In the genomic region with DNA sequence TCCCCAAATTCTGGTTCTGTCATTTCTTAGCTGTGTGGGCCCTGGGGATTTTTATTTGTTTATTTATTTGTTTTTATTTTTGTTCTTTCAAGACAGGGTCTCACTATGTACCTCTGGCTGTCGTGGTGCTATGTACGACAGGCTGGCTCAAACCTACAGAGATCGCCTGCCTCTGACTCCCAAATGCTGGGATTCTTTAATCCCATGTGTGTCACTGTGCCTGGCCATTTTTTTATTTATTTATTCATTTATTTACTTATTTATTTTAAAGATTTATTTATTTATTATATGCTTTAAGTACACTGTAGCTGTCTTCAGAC, we compare ENCODE assay signal across 12 mouse cellular contexts. TPM values are rescaled to one million over a fixed set of nuclear protein-coding genes. Genes with fewer than 3 reads are reported as not detected.
DNase-seq lines count a peak whose midpoint lies in the region; ATAC-seq and TF ChIP-seq lines count a peak whose summit lies in the region.
"Had no signal": no experiment of that assay in that cellular context is flagged by ENCODE, and none has a peak within 500 bp of the region (broad histone marks: within the 10 kb centered on the region; RNA-seq: fewer than 3 reads in every experiment).

No protein-coding gene starts in this region.

- H3K27me3 ChIP-seq in kidney, postnatal 0 days (ENCODE audit: insufficient read depth, low read length), result no peaks in the 10 kb centered on the region
- no peaks in the 10 kb centered on the region for H3K27me3 ChIP-seq in embryonic facial prominence, embryonic 14.5 days (replicated peaks; ENCODE audit: control insufficient read depth, insufficient read depth, low read length)
- H3K27me3 ChIP-seq in forebrain, embryonic 12.5 days, result no peaks in the 10 kb centered on the region
- no peaks in the 10 kb centered on the region for H3K27me3 ChIP-seq in hindbrain, embryonic 14.5 days (ENCODE audit: control insufficient read depth, insufficient read depth, low read length)
- H3K27me3 ChIP-seq: embryonic facial prominence, embryonic 12.5 days; heart, embryonic 12.5 days; intestine, embryonic 15.5 days had no signal

- peak; percentile 25; the same call in 1 of the 2 replicates for ATAC-seq in kidney, postnatal 0 days (replicated peaks; ENCODE audit: low FRiP score, low read depth)
- ATAC-seq in embryonic facial prominence, embryonic 14.5 days (ENCODE audit: low read depth), result 0 out of 2 replicates have a peak, but pooled peaks have one; percentile 0
- peak; percentile 34; the same call in 1 of the 2 replicates for ATAC-seq in forebrain, embryonic 12.5 days (ENCODE audit: low FRiP score)
- peak; percentile 38; the same call in 1 of the 2 replicates for ATAC-seq in hindbrain, embryonic 14.5 days (ENCODE audit: low FRiP score)

- no peak for TF ChIP-seq CTCF in kidney, postnatal 0 days (IDR thresholded peaks at IDR 0.05; ENCODE audit: low read depth)

- H3K4me1 ChIP-seq in kidney, postnatal 0 days (replicated peaks; ENCODE audit: insufficient read depth, low read length), result peaks cover 14% of the 10 kb centered on the region; the same call in 1 of the 2 replicates
- peaks cover 5% of the 10 kb centered on the region; the same call in 1 of the 2 replicates for H3K4me1 ChIP-seq in embryonic facial prominence, embryonic 14.5 days (ENCODE audit: control insufficient read depth, insufficient read depth, low read length)
- H3K4me1 ChIP-seq in forebrain, embryonic 12.5 days, result no peaks in the 10 kb centered on the region; the same call in 1 of the 2 replicates
- no peaks in the 10 kb centered on the region for H3K4me1 ChIP-seq in hindbrain, embryonic 14.5 days (replicated peaks; ENCODE audit: control insufficient read depth, insufficient read depth, low read length)

- H3K9ac ChIP-seq in kidney, postnatal 0 days (ENCODE audit: low read depth, low read length), result no peak overlapping the region
- H3K9ac ChIP-seq in embryonic facial prominence, embryonic 14.5 days (ENCODE audit: low read depth, low read length), result no peak overlapping the region
- H3K9ac ChIP-seq in forebrain, embryonic 12.5 days, result no peak overlapping the region
- no peak overlapping the region for H3K9ac ChIP-seq in hindbrain, embryonic 14.5 days
- H3K9ac ChIP-seq: embryonic facial prominence, embryonic 12.5 days; heart, embryonic 12.5 days; intestine, embryonic 15.5 days; liver, embryonic 13.5 days had no signal

- H3K4me2 ChIP-seq in kidney, postnatal 0 days (ENCODE audit: low read length), result no peak overlapping the region
- H3K4me2 ChIP-seq in embryonic facial prominence, embryonic 14.5 days (ENCODE audit: low read depth, low read length), result no peak overlapping the region
- no peak overlapping the region for H3K4me2 ChIP-seq in forebrain, embryonic 12.5 days
- H3K4me2 ChIP-seq in hindbrain, embryonic 14.5 days (replicated peaks), result no peak overlapping the region
- H3K4me2 ChIP-seq: embryonic facial prominence, embryonic 12.5 days; heart, embryonic 12.5 days; intestine, embryonic 15.5 days; liver, embryonic 13.5 days had no signal

- no peak overlapping the region for H3K27ac ChIP-seq in kidney, postnatal 0 days
- H3K27ac ChIP-seq in embryonic facial prominence, embryonic 14.5 days (replicated peaks; ENCODE audit: low read depth, low read length), result no peak overlapping the region
- no peak overlapping the region for H3K27ac ChIP-seq in forebrain, embryonic 12.5 days
- H3K27ac ChIP-seq in hindbrain, embryonic 14.5 days, result no peak overlapping the region
- H3K27ac ChIP-seq: embryonic facial prominence, embryonic 12.5 days; intestine, embryonic 15.5 days; liver, embryonic 13.5 days had no signal

- H3K9me3 ChIP-seq in kidney, postnatal 0 days (replicated peaks; ENCODE audit: low read length), result no peaks in the 10 kb centered on the region
- H3K9me3 ChIP-seq in embryonic facial prominence, embryonic 14.5 days (ENCODE audit: control insufficient read depth, low read length), result no peaks in the 10 kb centered on the region
- no peaks in the 10 kb centered on the region for H3K9me3 ChIP-seq in forebrain, embryonic 12.5 days
- no peaks in the 10 kb centered on the region for H3K9me3 ChIP-seq in hindbrain, embryonic 14.5 days (ENCODE audit: control insufficient read depth, low read length)
- H3K9me3 ChIP-seq: embryonic facial prominence, embryonic 12.5 days; heart, embryonic 12.5 days; intestine, embryonic 15.5 days; liver, embryonic 13.5 days had no signal

- H3K4me3 ChIP-seq in kidney, postnatal 0 days (replicated peaks; ENCODE audit: low read depth, low read length), result no peak overlapping the region
- no peak overlapping the region for H3K4me3 ChIP-seq in embryonic facial prominence, embryonic 14.5 days (ENCODE audit: low read depth, low read length)
- H3K4me3 ChIP-seq in forebrain, embryonic 12.5 days (replicated peaks), result no peak overlapping the region
- H3K4me3 ChIP-seq in hindbrain, embryonic 14.5 days (replicated peaks; ENCODE audit: low read length), result no peak overlapping the region
- H3K4me3 ChIP-seq: embryonic facial prominence, embryonic 12.5 days; heart, embryonic 12.5 days; intestine, embryonic 15.5 days; liver, embryonic 13.5 days had no signal

- no peaks in the 10 kb centered on the region for H3K36me3 ChIP-seq in kidney, postnatal 0 days (ENCODE audit: insufficient read depth, low read length)
- no peaks in the 10 kb centered on the region for H3K36me3 ChIP-seq in embryonic facial prominence, embryonic 14.5 days (ENCODE audit: control insufficient read depth, insufficient read depth, low read length)
- no peaks in the 10 kb centered on the region for H3K36me3 ChIP-seq in forebrain, embryonic 12.5 days (replicated peaks)
- H3K36me3 ChIP-seq in hindbrain, embryonic 14.5 days (replicated peaks; ENCODE audit: control insufficient read depth, insufficient read depth), result no peaks in the 10 kb centered on the region
- H3K36me3 ChIP-seq: embryonic facial prominence, embryonic 12.5 days; heart, embryonic 12.5 days; intestine, embryonic 15.5 days; liver, embryonic 13.5 days had no signal

- WGBS in kidney, postnatal 0 days, result 60% methylated on average over 3 of the region's 3 CpGs
- 65% methylated on average over 3 of the region's 3 CpGs for WGBS in embryonic facial prominence, embryonic 14.5 days
- 73% methylated on average over 3 of the region's 3 CpGs for WGBS in forebrain, embryonic 12.5 days
- WGBS in hindbrain, embryonic 14.5 days, result 74% methylated on average over 3 of the region's 3 CpGs

- no peak for DNase-seq in kidney, postnatal 0 days (ENCODE audit: low spot score)
- DNase-seq in kidney, adult 11 months, result no peak
- DNase-seq in embryonic facial prominence, embryonic 14.5 days (ENCODE audit: low spot score), result no peak
- no peak for DNase-seq in hindbrain, embryonic 14.5 days (ENCODE audit: low spot score)
- DNase-seq in lung, postnatal 4 days, result no peak
- DNase-seq in thymus, postnatal 4 days, result no peak

RNA-seq across cellular contexts. Expression of a gene that starts 1.9 kb away (rescaled TPM):
- 16.5 and 20.0 TPM in 2 replicates for polyA plus RNA-seq in kidney, postnatal 0 days (2015; fragmentation: Nextera tagmentation; extraction: Ambion mirVana)
- 1.7 and 4.0 TPM in 2 replicates for polyA plus RNA-seq in embryonic facial prominence, embryonic 14.5 days (2014; fragmentation: Nextera tagmentation; extraction: Ambion mirVana)
- polyA plus RNA-seq in forebrain, embryonic 12.5 days (2016; fragmentation: Nextera tagmentation; extraction: Ambion mirVana), result 0.22 TPM in 1 of 2 replicates, not detected in the other
- 0.21 TPM in 2 replicates for polyA plus RNA-seq in hindbrain, embryonic 14.5 days (2014; fragmentation: Nextera tagmentation; extraction: Ambion mirVana)
- polyA plus RNA-seq: heart, embryonic 12.5 days; liver, embryonic 13.5 days had no signal

RNA-seq across cellular contexts. Expression of a gene that starts 3.9 kb away (rescaled TPM):
- polyA plus RNA-seq in kidney, postnatal 0 days (2015; fragmentation: Nextera tagmentation; extraction: Ambion mirVana), result not detected in 2 replicates
- polyA plus RNA-seq in embryonic facial prominence, embryonic 14.5 days (2014; fragmentation: Nextera tagmentation; extraction: Ambion mirVana), result not detected in 2 replicates
- not detected in 2 replicates for polyA plus RNA-seq in forebrain, embryonic 12.5 days (2016; fragmentation: Nextera tagmentation; extraction: Ambion mirVana)
- not detected in 2 replicates for polyA plus RNA-seq in hindbrain, embryonic 14.5 days (2014; fragmentation: Nextera tagmentation; extraction: Ambion mirVana)
- polyA plus RNA-seq: embryonic facial prominence, embryonic 12.5 days; heart, embryonic 12.5 days; intestine, embryonic 15.5 days; liver, embryonic 13.5 days; neural tube, embryonic 11.5 days had no signal

RNA-seq across cellular contexts. Expression of a gene that starts 3.9 kb away (rescaled TPM):
- not detected in 2 replicates for polyA plus RNA-seq in kidney, postnatal 0 days (2015; fragmentation: Nextera tagmentation; extraction: Ambion mirVana)
- not detected in 2 replicates for polyA plus RNA-seq in embryonic facial prominence, embryonic 14.5 days (2014; fragmentation: Nextera tagmentation; extraction: Ambion mirVana)
- polyA plus RNA-seq in forebrain, embryonic 12.5 days (2016; fragmentation: Nextera tagmentation; extraction: Ambion mirVana), result not detected in 2 replicates
- not detected in 2 replicates for polyA plus RNA-seq in hindbrain, embryonic 14.5 days (2014; fragmentation: Nextera tagmentation; extraction: Ambion mirVana)
- polyA plus RNA-seq: embryonic facial prominence, embryonic 12.5 days; heart, embryonic 12.5 days; intestine, embryonic 15.5 days; liver, embryonic 13.5 days; neural tube, embryonic 11.5 days had no signal

RNA-seq across cellular contexts. Expression of a gene that starts 18.2 kb away (rescaled TPM):
- polyA plus RNA-seq in kidney, postnatal 0 days (2015; fragmentation: Nextera tagmentation; extraction: Ambion mirVana), result 4.5 and 4.9 TPM in 2 replicates
- polyA plus RNA-seq in embryonic facial prominence, embryonic 14.5 days (2014; fragmentation: Nextera tagmentation; extraction: Ambion mirVana), result 2.3 and 2.4 TPM in 2 replicates
- polyA plus RNA-seq in forebrain, embryonic 12.5 days (2016; fragmentation: Nextera tagmentation; extraction: Ambion mirVana), result 2.0 and 2.2 TPM in 2 replicates
- polyA plus RNA-seq in hindbrain, embryonic 14.5 days (2014; fragmentation: Nextera tagmentation; extraction: Ambion mirVana), result 2.7 and 3.2 TPM in 2 replicates

RNA-seq across cellular contexts. Expression of a gene that starts 45.7 kb away (rescaled TPM):
- 52.2 and 55.9 TPM in 2 replicates for polyA plus RNA-seq in kidney, postnatal 0 days (2015; fragmentation: Nextera tagmentation; extraction: Ambion mirVana)
- 60.4 and 62.7 TPM in 2 replicates for polyA plus RNA-seq in embryonic facial prominence, embryonic 14.5 days (2014; fragmentation: Nextera tagmentation; extraction: Ambion mirVana)
- polyA plus RNA-seq in forebrain, embryonic 12.5 days (2016; fragmentation: Nextera tagmentation; extraction: Ambion mirVana), result 58.6 and 59.5 TPM in 2 replicates
- polyA plus RNA-seq in hindbrain, embryonic 14.5 days (2014; fragmentation: Nextera tagmentation; extraction: Ambion mirVana), result 72.1 and 73.8 TPM in 2 replicates
